Mouse (Mus musculus) left cerebral cortex, postnatal 25 days (tissue): ENCODE measurements around the gene Nol4l. TPM values are rescaled to one million over a fixed set of nuclear protein-coding genes. Genes with fewer than 3 reads are reported as not detected.

Source experiments
- DNase-seq, 2 experiments: peaks; one replicate each; pipeline ENCODE4 v3.0.0; 2022; ENCODE audit warnings: low spot score in 2 of 2, mixed read lengths in 1 of 2
- intact Hi-C: fragments of 180-260 bp; cut with DNase I; formaldehyde crosslinking; loops from one replicate; pipeline ENCODE4 v1.15.1; 2025
- total RNA-seq, 2 experiments: library from RNA; stranded (reverse); gene quantifications; 2 replicates each; pipeline ENCODE4 v1.2.3; 2021

Gene Nol4l
- total RNA-seq, 2 experiments from 2014 or later, result 45.0 to 48.4 TPM

- intact Hi-C loops, result no loop called here
- no peak for DNase-seq
Measured at GRCm38 (mm10) chr2:153430571-153430970, 99.2 kb downstream of the Nol4l start.

- DNase-seq, result peak in 1 of 2 experiments; percentile 52
- intact Hi-C loops, result no loop called here
Measured at GRCm38 (mm10) chr2:153428485-153428884, 101.3 kb downstream of the Nol4l start.

DNA sequence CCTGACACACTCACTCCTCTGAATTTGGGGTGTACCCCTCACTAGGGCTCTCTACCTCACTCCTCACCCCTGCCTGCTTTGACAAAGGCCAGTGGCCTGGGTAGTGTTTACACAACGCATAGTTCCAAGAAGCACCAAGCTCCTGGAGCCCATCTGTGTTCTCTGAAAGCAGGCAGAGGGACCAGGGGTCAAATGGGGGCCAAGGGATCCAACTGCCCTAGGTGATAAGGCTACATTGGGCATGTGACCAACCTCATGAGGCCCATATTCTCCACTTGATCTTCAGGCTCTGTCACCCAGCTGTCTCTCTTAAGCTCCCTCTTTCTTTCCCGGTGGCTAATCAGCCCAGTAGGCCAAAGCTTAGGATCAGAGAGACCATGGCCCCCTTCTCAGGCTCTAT lies 102.8 kb downstream of the Nol4l start:
- intact Hi-C loops, result no loop called here
- DNase-seq, result no peak

- peak in 1 of 2 experiments; percentile 58 for DNase-seq
- intact Hi-C loops, result no loop called here
Measured at GRCm38 (mm10) chr2:153425998-153426670, 103.6 kb downstream of the Nol4l start.

- no peak for DNase-seq
- intact Hi-C loops, result no loop called here
Measured at GRCm38 (mm10) chr2:153425124-153425844, 104.5 kb downstream of the Nol4l start.

- DNase-seq, result no peak
- intact Hi-C loops, result no loop called here
Measured at GRCm38 (mm10) chr2:153424557-153424956, 105.2 kb downstream of the Nol4l start.

- DNase-seq, result no peak
- intact Hi-C loops, result no loop called here
Measured at GRCm38 (mm10) chr2:153423113-153423512, 106.7 kb downstream of the Nol4l start.

- intact Hi-C loops, result no loop called here
- no peak for DNase-seq
Measured at GRCm38 (mm10) chr2:153422051-153422450, 107.7 kb downstream of the Nol4l start.

DNA sequence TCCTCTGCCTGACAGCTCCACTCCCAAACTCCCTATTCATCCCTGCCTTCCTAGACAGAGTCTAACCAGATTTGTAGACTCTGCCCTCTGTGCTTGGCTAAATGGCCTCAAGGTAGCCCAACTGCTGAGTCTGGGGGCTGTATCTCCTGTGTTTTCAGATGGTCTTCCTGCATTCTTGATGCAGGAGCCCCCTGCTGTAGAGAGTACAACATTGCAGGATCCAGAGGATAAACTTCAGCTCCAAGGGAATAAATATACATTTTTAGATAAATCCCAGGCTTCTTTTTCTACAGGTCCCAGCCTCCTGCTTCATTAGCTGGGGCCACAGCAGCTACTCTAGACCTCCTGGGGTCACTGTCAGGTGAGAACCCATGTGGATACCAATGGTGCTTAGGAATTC lies 108.5 kb downstream of the Nol4l start:
- intact Hi-C loops, result no loop called here
- no peak for DNase-seq

DNA sequence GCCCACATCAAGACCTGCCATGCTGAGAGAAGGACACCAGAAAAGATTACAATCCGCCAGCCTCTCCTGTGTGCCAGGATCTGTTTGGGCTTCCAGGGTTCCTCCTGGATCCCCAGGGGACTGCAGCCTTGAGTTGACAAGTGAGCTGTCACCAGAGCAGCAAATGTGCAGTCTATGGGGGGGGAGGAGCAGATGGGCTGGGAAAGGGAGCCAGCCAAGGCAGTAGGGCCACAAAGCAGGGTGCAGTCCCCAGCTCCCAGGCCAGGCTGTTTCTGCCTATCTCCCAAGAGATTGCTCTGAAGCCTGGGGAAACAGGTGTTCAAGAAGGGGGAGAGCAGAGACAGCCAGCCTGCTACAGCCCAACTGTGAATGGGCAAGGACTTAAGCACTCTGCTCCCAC lies 111.4 kb downstream of the Nol4l start:
- intact Hi-C loops, result no loop called here
- DNase-seq, result no peak

DNA sequence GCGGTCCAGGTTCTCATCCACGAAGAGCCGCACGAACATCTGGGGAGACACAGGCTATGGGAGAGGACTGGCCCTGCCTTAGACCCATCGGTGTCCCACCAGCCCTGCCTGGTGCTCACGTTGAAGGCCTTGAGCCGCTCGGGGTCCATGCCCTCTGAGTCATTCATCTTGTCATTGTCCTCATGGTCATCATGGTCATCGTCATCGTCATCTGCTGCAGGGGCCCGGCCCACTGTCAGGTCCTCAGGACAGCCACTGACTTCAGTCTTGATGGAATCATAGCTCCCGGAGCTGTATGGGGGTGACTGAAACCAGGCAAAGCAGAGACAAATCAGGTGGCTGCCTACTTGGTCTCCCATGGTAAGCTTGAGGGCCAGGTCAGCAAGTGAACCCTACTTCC lies 111.9 kb downstream of the Nol4l start:
- intact Hi-C loops, result no loop called here
- DNase-seq, result no peak

- no peak for DNase-seq
- intact Hi-C loops, result no loop called here
Measured at GRCm38 (mm10) chr2:153414607-153415006, 115.2 kb downstream of the Nol4l start.

- intact Hi-C loops, result no loop called here
Measured at GRCm38 (mm10) chr2:153412563-153412962, 117.2 kb downstream of the Nol4l start.

GRCm38 (mm10) chr2:153411557-153411956 lies 118.2 kb downstream of the Nol4l start:
- intact Hi-C loops, result no loop called here
- DNase-seq, result no peak

More at GRCm38 (mm10) chr2:153412563-153412962, 117.2 kb downstream of the Nol4l start:
- DNase-seq, result no peak

GRCm38 (mm10) chr2:153408971-153409370 lies 120.8 kb downstream of the Nol4l start:
- intact Hi-C loops, result no loop called here
- no peak for DNase-seq

GRCm38 (mm10) chr2:153406882-153407281 lies 122.9 kb downstream of the Nol4l start:
- intact Hi-C loops, result no loop called here
- no peak for DNase-seq

- intact Hi-C loops, result no loop called here
- no peak for DNase-seq
Measured at GRCm38 (mm10) chr2:153404882-153405281, 124.9 kb downstream of the Nol4l start.

GRCm38 (mm10) chr2:153404062-153404461 lies 125.7 kb downstream of the Nol4l start:
- DNase-seq, result no peak
- intact Hi-C loops, result no loop called here

- DNase-seq, result no peak
- intact Hi-C loops, result no loop called here
Measured at GRCm38 (mm10) chr2:153399166-153399565, 130.6 kb downstream of the Nol4l start.

GRCm38 (mm10) chr2:153397790-153398515 lies 131.8 kb downstream of the Nol4l start:
- DNase-seq, result no peak
- intact Hi-C loops, result no loop called here

DNA sequence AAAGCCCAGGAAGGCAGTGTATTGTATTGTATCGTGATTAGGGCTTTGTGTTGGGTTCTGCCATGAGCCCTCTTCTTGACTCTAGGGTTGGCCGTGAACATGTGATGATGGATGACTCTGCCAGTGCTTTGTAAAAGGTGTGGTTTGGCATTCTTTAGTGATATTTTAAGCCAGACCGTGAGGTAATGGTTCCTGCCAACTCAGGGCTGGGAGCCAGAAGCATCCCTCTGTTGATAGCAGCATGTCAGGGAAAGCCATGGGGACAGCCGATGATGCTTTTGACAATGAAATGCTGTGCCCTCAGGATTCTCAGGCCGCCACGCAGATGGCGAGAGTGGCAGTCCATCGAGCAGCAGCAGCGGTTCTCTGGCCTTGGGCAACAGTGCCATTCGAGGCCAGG lies 136.7 kb downstream of the Nol4l start:
- intact Hi-C loops, result no loop called here
- DNase-seq, result no peak
